Mouse (Mus musculus): ENCODE data around the gene Gpsm2. TPM values are rescaled to one million over a fixed set of nuclear protein-coding genes. Genes with fewer than 3 reads are reported as not detected.

The Gpsm2 gene
- polyA plus RNA-seq, 1 experiment from 2014 or later = 18.3 TPM

DNA sequence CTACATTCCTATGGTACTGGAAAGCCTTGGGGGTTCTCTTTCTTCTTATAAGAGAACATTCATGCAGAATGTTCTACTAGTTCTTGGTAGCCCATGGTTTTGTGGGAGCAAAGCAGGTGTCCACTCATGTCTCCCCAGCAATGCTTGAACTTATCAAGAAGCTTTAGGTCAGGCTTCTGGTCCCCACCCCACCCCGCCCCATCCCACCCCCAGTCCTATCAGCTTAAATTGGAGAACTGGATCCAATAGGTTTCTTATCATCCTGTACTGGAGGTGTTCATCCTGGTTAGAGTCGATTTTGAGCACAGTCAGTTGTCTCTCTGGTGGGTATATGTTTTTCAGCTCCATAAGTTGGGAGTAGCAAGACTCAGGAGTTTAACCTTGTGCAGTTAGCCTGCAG, 33.4 kb upstream of the Gpsm2 start:
- Histone ChIP-seq H3K27ac (ENCODE audit: low read depth) (no peak overlapping the region), H3K4me2 (ENCODE audit: low read depth, low read length) (peak overlapping the region; percentile 47), H3K4me1 (ENCODE audit: insufficient read depth) (peaks cover 14% of the 10 kb centered on the region), H3K9me3 (ENCODE audit: low read length) (no peaks in the 10 kb centered on the region), H3K27me3 (ENCODE audit: insufficient read depth, low read length) (no peaks in the 10 kb centered on the region), H3K9ac (replicated peaks) (no peak overlapping the region), H3K36me3 (replicated peaks; ENCODE audit: insufficient read depth, low read length) (no peaks in the 10 kb centered on the region), H3K4me3 (ENCODE audit: low read depth, low read length) (no peak overlapping the region)
- WGBS (ENCODE audit: insufficient replicate concordance) = 47% methylated on average over 2 of the region's 2 CpGs
- TF ChIP-seq CTCF (IDR thresholded peaks at IDR 0.05; ENCODE audit: low read depth) (no peak), EP300 (IDR thresholded peaks at IDR 0.05; ENCODE audit: low read depth) (no peak)
- DNase-seq = no peak
- no peak for ATAC-seq

DNA sequence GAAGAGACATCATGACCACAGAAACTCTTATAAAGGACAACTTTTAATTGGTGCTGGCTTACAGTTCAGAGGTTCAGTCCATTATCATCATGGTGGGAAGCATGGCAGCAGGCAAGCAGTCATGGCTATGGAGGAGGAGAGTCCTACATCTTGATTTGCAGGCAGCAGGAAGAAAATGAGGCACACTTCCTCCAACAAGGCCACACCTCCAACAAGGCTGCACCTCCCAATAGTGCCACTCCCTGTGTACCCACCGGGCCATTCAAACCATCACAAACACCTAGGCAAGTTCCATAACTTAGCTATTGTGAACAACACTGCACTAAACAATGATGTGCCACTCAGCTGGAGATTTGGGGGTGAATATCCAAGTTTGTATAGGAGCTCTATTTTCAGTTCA, 32.4 kb upstream of the Gpsm2 start:
- Histone ChIP-seq H3K27me3 (ENCODE audit: insufficient read depth, low read length) (no peaks in the 10 kb centered on the region), H3K4me3 (ENCODE audit: low read depth, low read length) (no peak overlapping the region), H3K36me3 (replicated peaks; ENCODE audit: insufficient read depth, low read length) (no peaks in the 10 kb centered on the region), H3K27ac (ENCODE audit: low read depth) (no peak overlapping the region), H3K9ac (replicated peaks) (no peak overlapping the region), H3K4me1 (ENCODE audit: insufficient read depth) (peaks cover 18% of the 10 kb centered on the region), H3K9me3 (ENCODE audit: low read length) (no peaks in the 10 kb centered on the region), H3K4me2 (ENCODE audit: low read depth, low read length) (no peak overlapping the region)
- TF ChIP-seq EP300 (IDR thresholded peaks at IDR 0.05; ENCODE audit: low read depth) (no peak), CTCF (IDR thresholded peaks at IDR 0.05; ENCODE audit: low read depth) (no peak)
- ATAC-seq (no peak), DNase-seq (no peak)
- WGBS (ENCODE audit: insufficient replicate concordance) = 64% methylated on average over 1 of the region's 1 CpGs

DNA sequence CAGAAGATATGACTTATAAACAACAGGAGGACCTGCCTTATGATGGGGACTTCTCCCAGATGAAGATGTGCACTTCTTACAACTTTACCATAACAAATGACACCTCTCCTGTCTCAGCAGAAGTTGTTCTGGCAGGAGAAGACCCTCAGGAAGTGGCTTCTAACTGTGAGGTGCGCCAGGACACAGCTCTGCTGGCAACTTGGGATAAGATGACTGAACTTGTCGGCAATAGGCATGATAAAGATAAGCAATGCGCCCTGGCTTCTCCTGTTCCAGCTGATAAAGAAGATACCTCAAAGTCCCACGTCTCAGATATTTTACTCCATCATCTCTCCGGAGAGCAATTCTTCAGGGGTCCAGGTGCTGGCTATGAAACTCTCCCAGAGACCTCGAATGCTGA, 29.6 kb upstream of the Gpsm2 start:
- Histone ChIP-seq H3K9me3 (ENCODE audit: low read length) (no peaks in the 10 kb centered on the region), H3K27me3 (ENCODE audit: insufficient read depth, low read length) (no peaks in the 10 kb centered on the region), H3K9ac (replicated peaks) (no peak overlapping the region), H3K36me3 (replicated peaks; ENCODE audit: insufficient read depth, low read length) (no peaks in the 10 kb centered on the region), H3K4me2 (ENCODE audit: low read depth, low read length) (peak overlapping the region; percentile 57), H3K27ac (ENCODE audit: low read depth) (peak overlapping the region; percentile 44), H3K4me1 (ENCODE audit: insufficient read depth) (peaks cover 18% of the 10 kb centered on the region), H3K4me3 (ENCODE audit: low read depth, low read length) (peak overlapping the region; percentile 1; the same call in 1 of the 2 replicates)
- WGBS (ENCODE audit: insufficient replicate concordance) = 38% methylated on average over 6 of the region's 6 CpGs
- TF ChIP-seq CTCF (IDR thresholded peaks at IDR 0.05; ENCODE audit: low read depth) = no peak
- peak; percentile 91 for TF ChIP-seq EP300 (IDR thresholded peaks at IDR 0.05; ENCODE audit: low read depth)
- ATAC-seq (peak; percentile 62), DNase-seq (no peak)

DNA sequence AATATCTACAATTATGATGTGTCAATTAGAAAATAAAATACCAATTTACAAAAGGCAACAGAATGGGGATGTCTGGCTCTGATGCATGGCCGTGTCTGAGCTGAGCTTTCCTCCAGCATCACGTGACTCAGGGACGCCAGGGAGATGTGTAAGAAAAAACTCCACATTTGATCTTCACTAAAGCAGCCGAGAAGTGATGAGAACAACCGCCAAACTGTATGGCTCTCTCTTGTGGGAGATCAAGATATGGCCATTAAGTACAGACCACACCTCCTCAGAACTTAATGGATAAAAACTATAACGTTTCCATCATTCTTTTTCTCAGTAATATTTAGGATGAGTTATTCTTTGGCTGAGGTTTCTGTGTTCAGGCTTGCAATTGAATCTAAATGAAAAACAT, 29.0 kb upstream of the Gpsm2 start:
- peak overlapping the region; percentile 1; the same call in 1 of the 2 replicates for H3K4me3 ChIP-seq (ENCODE audit: low read depth, low read length)
- no peak overlapping the region for H3K9ac ChIP-seq (replicated peaks)
- DNase-seq (no peak), ATAC-seq (peak; percentile 66)
- peak overlapping the region; percentile 44 for H3K27ac ChIP-seq (ENCODE audit: low read depth)
- H3K4me2 ChIP-seq (ENCODE audit: low read depth, low read length) = peak overlapping the region; percentile 57
- H3K27me3 ChIP-seq (ENCODE audit: insufficient read depth, low read length) = no peaks in the 10 kb centered on the region
- 51% methylated on average over 6 of the region's 6 CpGs for WGBS (ENCODE audit: insufficient replicate concordance)
- H3K36me3 ChIP-seq (replicated peaks; ENCODE audit: insufficient read depth, low read length) = no peaks in the 10 kb centered on the region
- no peak for TF ChIP-seq EP300 (IDR thresholded peaks at IDR 0.05; ENCODE audit: low read depth)
- TF ChIP-seq CTCF (IDR thresholded peaks at IDR 0.05; ENCODE audit: low read depth) = no peak
- H3K4me1 ChIP-seq (ENCODE audit: insufficient read depth) = peaks cover 18% of the 10 kb centered on the region
- no peaks in the 10 kb centered on the region for H3K9me3 ChIP-seq (ENCODE audit: low read length)

DNA sequence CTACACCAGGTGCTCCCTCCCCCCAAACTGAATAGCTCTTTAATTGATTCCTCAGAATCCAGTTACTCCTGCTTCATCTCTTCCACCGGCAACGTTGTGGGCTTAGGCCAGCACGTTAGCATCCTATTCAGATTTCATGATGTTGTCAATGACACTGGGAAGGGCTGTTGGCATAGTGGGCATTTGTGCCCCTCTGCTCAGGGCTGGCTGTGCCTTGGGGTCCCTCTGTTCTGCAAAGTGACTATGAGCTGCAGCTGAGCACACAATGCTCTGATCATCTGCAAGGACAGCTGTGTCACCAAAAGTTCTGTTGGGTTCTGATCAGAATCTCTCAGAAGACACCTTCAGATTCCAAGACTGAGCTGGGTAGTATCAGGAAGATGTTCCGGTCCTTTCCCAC, 22.0 kb upstream of the Gpsm2 start:
- Histone ChIP-seq H3K36me3 (replicated peaks; ENCODE audit: insufficient read depth, low read length) (no peaks in the 10 kb centered on the region), H3K9me3 (ENCODE audit: low read length) (no peaks in the 10 kb centered on the region), H3K4me1 (ENCODE audit: insufficient read depth) (no peaks in the 10 kb centered on the region; the same call in 1 of the 2 replicates), H3K27me3 (ENCODE audit: insufficient read depth, low read length) (no peaks in the 10 kb centered on the region), H3K27ac (ENCODE audit: low read depth) (no peak overlapping the region), H3K9ac (replicated peaks) (no peak overlapping the region), H3K4me3 (ENCODE audit: low read depth, low read length) (no peak overlapping the region), H3K4me2 (ENCODE audit: low read depth, low read length) (no peak overlapping the region)
- DNase-seq (no peak), ATAC-seq (no peak)
- TF ChIP-seq EP300 (IDR thresholded peaks at IDR 0.05; ENCODE audit: low read depth) = no peak
- no peak for TF ChIP-seq CTCF (IDR thresholded peaks at IDR 0.05; ENCODE audit: low read depth)
- WGBS (ENCODE audit: insufficient replicate concordance) = 76% methylated on average over 4 of the region's 4 CpGs

DNA sequence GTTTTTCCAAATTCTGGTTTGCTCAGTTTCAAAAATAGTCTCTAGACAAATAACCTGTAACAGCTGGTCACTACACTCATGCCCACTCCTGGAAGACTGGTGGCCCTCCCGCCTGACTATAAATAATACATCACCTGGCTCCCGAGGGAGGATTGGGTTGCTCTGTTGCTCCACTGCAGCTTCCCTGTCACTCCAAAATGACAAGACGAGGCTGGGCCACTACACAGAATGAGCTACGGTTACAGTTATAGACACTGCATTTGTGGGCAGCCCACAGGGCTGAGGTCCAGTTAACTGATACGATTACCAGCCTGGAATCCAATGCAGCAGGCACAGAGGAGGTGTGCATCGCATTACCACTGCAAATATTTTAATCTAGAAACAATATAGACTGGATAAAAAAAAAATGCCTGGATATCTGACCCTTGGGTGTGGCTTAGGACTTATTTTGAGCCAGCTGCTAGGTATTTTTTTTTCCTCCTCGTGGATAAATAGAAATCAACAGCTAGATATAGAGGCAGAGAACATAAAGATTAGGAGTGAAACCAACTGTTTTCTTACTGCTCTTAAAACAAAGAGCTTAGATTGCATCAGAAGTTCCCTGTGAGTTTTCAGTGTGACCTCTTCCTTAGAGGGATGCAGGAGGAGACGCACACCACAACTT, 17.1 kb upstream of the Gpsm2 start, which contains the start of gene Aknad1:
Gene Aknad1 (plus strand): TSS at position 614 of the 664 bp plus-strand sequence.
- no peaks in the 10 kb centered on the region for H3K9me3 ChIP-seq (ENCODE audit: low read length)
- H3K27ac ChIP-seq (ENCODE audit: low read depth) = no peak within 1 kb of the TSS
- DNase-seq = no peak
- no peak for TF ChIP-seq EP300 (IDR thresholded peaks at IDR 0.05; ENCODE audit: low read depth)
- no peak for TF ChIP-seq CTCF (IDR thresholded peaks at IDR 0.05; ENCODE audit: low read depth)
- WGBS (ENCODE audit: insufficient replicate concordance) = 71% methylated on average over 8 of the region's 8 CpGs
- H3K36me3 ChIP-seq (replicated peaks; ENCODE audit: insufficient read depth, low read length) = no peaks in the 10 kb centered on the region
- H3K4me1 ChIP-seq (ENCODE audit: insufficient read depth) = no peaks in the 10 kb centered on the region; the same call in 1 of the 2 replicates
- H3K4me3 ChIP-seq (ENCODE audit: low read depth, low read length) = no peak within 1 kb of the TSS
- no peak for ATAC-seq
- no peaks in the 10 kb centered on the region for H3K27me3 ChIP-seq (ENCODE audit: insufficient read depth, low read length)
- no peak within 1 kb of the TSS for H3K9ac ChIP-seq (replicated peaks)
- H3K4me2 ChIP-seq (ENCODE audit: low read depth, low read length) = no peak within 1 kb of the TSS
